Mouse (Mus musculus): ENCODE results near the gene Ifit1.

- TF ChIP-seq POLR2A (IDR thresholded peaks at IDR 0.05; ENCODE audit: extremely low read depth, insufficient read depth, low read length) (no peak), CTCF (IDR thresholded peaks at IDR 0.05; ENCODE audit: extremely low read depth, insufficient read depth, low read length) (no peak)
These were observed 37.8 kb downstream of the Ifit1 start for GRCm38 (mm10) chr19:34678428-34678827.

Data from cortical plate, adult 2 months (tissue).